Mouse (Mus musculus) hematopoietic stem cell, adult 5-6 weeks (primary cell): ENCODE measurements around the gene Sfxn4. TPM values are rescaled to one million over a fixed set of nuclear protein-coding genes. Genes with fewer than 3 reads are reported as not detected.
"Not testable (repeated sequence)": the region's sequence is repeated elsewhere in the genome, so short reads cannot be mapped to it uniquely, and the experiment has no call there.

Source experiments
- ATAC-seq, 2 experiments: fragments of 125-278 bp in 1 of 2; replicated peaks in 1 of 2; 2 replicates each; pipeline ENCODE4 v1.8.0; 2016 to 2017; ENCODE audit warnings: inconsistent platforms in 2 of 2, mild to moderate bottlenecking in 2 of 2, moderate number of reproducible peaks in 2 of 2, low read depth in 1 of 2, moderate TSS enrichment in 1 of 2; ENCODE audit not compliant: low FRiP score in 2 of 2, poor library complexity in 2 of 2, severe bottlenecking in 2 of 2, insufficient read depth in 1 of 2, low TSS enrichment in 1 of 2
- total RNA-seq: library from RNA; stranded (forward); fragments of 172-1452, 232-1000 nt; gene quantifications from 2 replicates; pipeline ENCODE4 v1.2.3, GENCODE M21; 2017

Sfxn4 gene
- total RNA-seq, 1 experiment from 2014 or later, result 4.0 TPM

DNA sequence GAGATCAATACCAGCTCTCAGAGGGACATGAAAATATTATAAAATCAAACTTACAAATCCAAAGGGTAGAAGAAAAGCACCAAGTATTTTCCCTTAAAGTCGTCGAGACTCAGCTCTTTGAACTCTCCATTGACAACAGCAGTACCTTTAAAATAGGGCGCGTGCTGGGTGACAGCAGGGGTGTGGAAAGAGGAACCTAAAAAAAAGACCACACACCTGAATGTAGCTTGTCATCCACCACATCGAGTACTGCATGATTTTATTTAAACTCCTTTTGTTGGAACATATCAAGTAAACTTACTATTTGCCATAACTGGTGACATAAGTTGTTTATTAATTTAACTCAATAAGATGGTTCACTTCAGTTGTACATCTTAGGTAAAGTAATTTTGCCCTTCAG, 10.1 kb upstream of the Sfxn4 start:
- ATAC-seq, result no peak

- ATAC-seq, result no peak
These were observed 9.2 kb upstream of the Sfxn4 start for GRCm38 (mm10) chr19:60870489-60870888.

GRCm38 (mm10) chr19:60866169-60866568, 4.9 kb upstream of the Sfxn4 start:
- not testable (repeated sequence) for ATAC-seq

DNA sequence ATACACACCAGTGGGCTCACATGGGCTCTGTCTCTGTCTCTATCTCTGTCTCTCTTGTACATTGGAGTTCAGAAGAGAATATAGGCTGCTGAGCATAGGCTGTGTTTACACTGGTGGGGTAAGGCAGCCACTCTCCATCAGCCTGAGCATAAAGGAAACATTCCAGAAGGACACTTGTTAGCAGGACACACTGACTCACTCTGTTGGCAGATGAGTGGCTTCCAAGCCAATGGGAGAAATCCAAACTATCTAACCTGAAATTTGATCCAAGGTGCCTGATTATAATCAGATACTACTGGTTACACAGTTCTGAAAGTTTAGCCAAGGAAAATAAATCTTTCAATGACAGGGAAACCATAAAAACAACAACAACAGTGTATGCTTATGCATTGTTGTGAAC, 15.5 kb downstream of the Sfxn4 start:
- no peak for ATAC-seq

GRCm38 (mm10) chr19:60843324-60843723, 18.0 kb downstream of the Sfxn4 start:
- ATAC-seq, result no peak; a peak in 1 of 4 replicates

GRCm38 (mm10) chr19:60837747-60838146, 23.5 kb downstream of the Sfxn4 start:
- ATAC-seq, result peak; percentile 71 to 84; a peak in 3 of 4 replicates

- peak; percentile 88 to 94 for ATAC-seq
These were observed 42.6 kb downstream of the Sfxn4 start for GRCm38 (mm10) chr19:60818677-60819076.

DNA sequence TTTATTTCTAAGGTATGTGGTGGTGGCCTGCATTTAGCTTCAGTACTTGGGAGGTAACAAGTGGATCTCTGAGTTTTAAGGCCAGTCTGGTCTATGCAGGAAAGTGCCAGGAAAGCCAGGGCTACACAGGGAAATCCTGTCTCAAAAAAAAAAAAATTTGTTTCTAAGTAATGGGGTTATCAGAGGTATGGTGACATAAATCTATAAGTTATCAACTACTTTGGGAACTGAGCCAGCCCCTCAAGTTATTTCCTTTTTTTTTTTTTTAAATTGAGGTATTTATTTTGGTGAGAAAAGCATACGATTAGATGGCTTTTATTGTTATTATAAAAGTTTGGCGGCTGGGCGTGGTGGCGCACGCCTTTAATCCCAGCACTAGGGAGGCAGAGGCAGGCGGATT, 48.1 kb downstream of the Sfxn4 start:
- ATAC-seq, result no peak

DNA sequence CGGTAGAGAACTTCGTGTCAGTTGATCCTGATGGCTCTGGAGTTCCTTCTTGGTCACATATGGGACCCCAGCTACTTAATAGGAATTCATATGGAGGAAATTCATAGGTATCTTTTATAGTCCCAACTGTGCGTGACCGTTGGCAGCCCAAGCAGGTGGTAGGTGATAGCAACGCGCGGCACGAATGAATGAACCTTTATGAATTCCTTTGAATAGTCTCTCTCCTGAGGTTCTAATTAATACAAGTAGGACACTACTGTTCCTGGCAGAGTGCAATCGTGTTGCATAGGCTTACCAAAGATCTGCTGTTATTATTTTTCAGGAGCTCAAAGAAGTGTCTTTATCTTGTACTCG, 49.3 kb downstream of the Sfxn4 start:
- peak in 1 of 2 experiments; percentile 5; a peak in 1 of 4 replicates for ATAC-seq

GRCm38 (mm10) chr19:60811098-60812035, 49.9 kb downstream of the Sfxn4 start, which contains the start of gene Fam45a:
TSS of gene Fam45a (plus strand) at chr19:60811585.
- ATAC-seq, result peak; percentile 100

DNA sequence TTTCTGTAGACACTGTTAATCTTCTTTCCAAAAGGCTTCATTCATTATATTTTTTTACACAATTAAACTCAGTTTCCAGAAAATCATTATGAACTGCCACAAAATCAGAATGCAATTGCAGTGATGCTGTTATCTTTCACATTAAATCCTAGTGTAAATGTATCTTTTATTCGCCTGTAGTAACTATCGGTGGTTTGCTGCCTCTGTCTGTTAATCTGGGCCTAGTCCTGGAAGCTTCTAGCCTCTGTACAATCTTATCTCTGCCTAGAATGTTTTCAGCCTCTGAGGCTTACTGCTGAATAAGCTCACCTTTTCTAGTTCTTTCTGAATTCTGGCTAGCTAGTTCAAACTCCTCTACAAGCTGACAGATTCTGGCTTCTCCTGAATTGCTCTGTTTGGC, 51.4 kb downstream of the Sfxn4 start:
- ATAC-seq, result no peak

DNA sequence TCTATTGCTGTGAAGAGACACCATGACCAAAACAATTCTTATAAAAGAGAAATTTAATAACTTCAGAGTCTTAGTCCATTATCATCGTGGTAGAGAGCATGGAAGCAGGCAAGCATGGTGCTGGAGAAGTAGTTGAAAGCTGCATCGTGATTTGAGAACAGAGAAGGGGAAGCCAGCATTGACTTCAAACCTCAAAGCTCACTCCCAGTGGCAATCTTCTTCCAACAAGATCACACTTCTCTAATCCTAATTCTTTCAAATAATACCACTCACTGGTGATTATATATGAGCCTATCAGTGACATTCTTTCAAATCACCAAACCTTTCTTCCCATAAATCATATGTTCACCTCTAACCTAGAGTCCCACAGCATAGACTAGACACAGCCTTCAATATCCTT, 56.4 kb downstream of the Sfxn4 start:
- ATAC-seq, result no peak

DNA sequence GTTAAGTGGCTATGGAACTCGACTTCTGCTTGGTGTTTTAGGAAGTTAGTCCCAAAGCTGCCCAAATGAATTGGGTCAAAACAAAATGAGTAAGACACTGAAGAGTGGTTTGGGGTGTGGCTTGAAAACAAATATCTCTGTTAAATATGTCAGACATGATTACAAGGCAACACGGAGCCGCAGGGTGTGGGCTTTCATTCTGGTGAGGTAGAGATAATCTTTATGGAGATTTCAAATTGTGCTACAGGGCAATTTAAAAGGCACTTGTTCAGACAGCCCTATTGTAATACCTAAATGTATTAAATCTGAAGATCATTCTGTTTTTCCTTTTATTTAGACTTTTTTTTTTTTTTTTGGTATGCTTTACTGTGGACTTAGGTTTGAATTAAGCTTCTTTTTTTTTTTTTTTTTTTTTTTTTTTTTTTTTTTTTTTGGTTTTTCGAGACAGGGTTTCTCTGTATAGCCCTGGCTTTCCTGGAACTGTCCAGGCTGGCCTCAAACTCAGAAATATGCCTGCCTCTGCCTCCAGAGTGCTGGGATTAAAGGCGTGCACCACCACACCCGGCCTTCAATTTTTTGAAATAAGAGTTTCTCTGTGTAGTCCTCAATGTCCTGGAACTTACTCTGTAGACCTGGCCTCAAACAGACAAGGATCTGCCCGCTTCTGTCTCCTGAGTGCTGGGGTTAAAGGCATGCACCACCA, 61.3 kb downstream of the Sfxn4 start:
- ATAC-seq, result peak in 1 of 2 experiments; percentile 62; a peak in 1 of 4 replicates

DNA sequence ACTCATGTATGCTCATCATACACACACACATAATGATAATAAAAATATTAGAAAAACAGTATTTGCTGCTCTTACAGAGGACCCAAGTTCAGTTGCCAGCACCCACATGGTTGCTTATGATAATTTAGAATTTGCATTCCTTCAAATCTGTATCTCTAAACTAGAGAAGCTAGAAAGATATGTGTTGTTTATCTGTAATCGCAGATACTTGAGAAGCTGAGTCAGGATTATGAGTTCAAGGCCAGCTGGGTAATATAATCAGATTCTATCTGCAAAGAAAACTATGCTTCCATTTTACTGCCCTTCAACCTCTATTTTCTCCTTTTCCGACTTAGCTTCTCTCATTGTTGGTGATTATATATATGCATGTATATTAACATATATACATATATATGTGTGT, 63.9 kb downstream of the Sfxn4 start:
- no peak for ATAC-seq

DNA sequence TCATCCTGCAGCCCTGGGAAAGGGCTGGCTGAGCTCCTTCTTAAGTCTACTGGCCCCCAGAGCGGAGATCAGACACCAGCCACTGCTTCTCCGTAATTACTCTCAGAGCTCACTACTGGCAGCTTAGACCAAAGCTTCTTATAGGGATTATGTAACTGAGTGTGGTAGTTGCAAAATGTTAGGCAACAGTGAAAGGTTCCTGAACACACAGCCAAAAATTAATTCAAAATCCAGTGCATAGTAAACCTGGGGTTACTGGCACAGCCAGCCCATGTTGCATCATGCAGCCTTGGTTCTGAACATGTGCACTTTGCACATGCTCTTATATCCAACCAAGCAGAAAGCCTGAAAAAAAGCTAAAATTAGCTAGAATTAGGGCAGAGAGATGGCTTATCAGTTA, 66.0 kb downstream of the Sfxn4 start:
- ATAC-seq, result no peak; a peak in 1 of 4 replicates

- no peak for ATAC-seq
These were observed 68.0 kb downstream of the Sfxn4 start for GRCm38 (mm10) chr19:60793170-60793707.

DNA sequence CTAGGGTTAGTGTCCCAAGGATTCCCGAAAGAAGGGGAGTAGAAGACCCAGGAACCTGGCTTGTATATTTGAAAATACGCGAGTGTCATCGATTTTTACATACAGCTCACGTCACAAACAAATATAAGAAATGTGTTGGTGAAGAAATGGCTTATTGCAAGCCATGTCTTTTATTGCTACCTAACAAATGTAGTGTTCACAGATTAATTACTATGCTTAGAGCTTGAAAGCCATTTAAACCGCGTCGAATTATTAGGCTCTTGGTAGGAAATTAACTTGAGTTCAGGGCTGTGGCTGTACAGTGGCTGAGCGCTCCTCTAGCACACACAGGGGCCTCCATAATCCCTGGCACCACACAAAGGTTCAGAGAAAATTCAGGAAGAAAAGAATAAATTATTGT, 70.1 kb downstream of the Sfxn4 start:
- no peak for ATAC-seq

- ATAC-seq, result peak; percentile 82 to 85
These were observed 70.6 kb downstream of the Sfxn4 start, which contains the start of gene Eif3a for GRCm38 (mm10) chr19:60790551-60791161. TSS of gene Eif3a (minus strand) at chr19:60790658.
